Comparison of ENCODE assay signal across 8 mouse cellular contexts in genomic region chr9:106475663-106476001, GRCm38 (mm10). TPM values are rescaled to one million over a fixed set of nuclear protein-coding genes. Genes with fewer than 3 reads are reported as not detected.
DNase-seq lines count a peak whose midpoint lies in the region; ATAC-seq and TF ChIP-seq lines count a peak whose summit lies in the region.

Gene Rrp9 (plus strand): TSS chr9:106475963.

- TF ChIP-seq EP300 in ES-Bruce4 (IDR thresholded peaks at IDR 0.05; ENCODE audit: insufficient read depth, low read depth, low read length) = no peak
- TF ChIP-seq EP300 in heart, postnatal 0 days (IDR thresholded peaks at IDR 0.05; ENCODE audit: low read depth) = no peak

- H3K4me1 ChIP-seq in ES-Bruce4 (ENCODE audit: control insufficient read depth, insufficient read depth, low read length) = peaks cover 2% of the 10 kb centered on the region
- peaks cover 56% of the 10 kb centered on the region for H3K4me1 ChIP-seq in embryonic facial prominence, embryonic 15.5 days
- peaks cover 32% of the 10 kb centered on the region for H3K4me1 ChIP-seq in heart, postnatal 0 days (ENCODE audit: control insufficient read depth, insufficient read depth)
- H3K4me1 ChIP-seq in midbrain, embryonic 11.5 days (ENCODE audit: control insufficient read depth, insufficient read depth, low read length) = peaks cover 29% of the 10 kb centered on the region

- H3K9ac ChIP-seq in ES-Bruce4 (ENCODE audit: low read depth, poor library complexity, severe bottlenecking) = peak within 1 kb of the TSS; percentile 17
- 0 out of 2 replicates have a peak within 1 kb of the TSS, but pooled peaks have one; percentile 3 for H3K9ac ChIP-seq in embryonic facial prominence, embryonic 15.5 days
- H3K9ac ChIP-seq in heart, postnatal 0 days (replicated peaks; ENCODE audit: low read depth, low read length) = peak within 1 kb of the TSS; percentile 39
- peak within 1 kb of the TSS; percentile 38 for H3K9ac ChIP-seq in midbrain, embryonic 11.5 days (ENCODE audit: low read length)

- TF ChIP-seq POLR2A in ES-Bruce4 (IDR thresholded peaks at IDR 0.05; ENCODE audit: insufficient read depth, low read length) = no peak

- ATAC-seq in embryonic facial prominence, embryonic 15.5 days (ENCODE audit: insufficient number of reproducible peaks, low FRiP score, low TSS enrichment, low read depth) = no peak
- ATAC-seq in heart, postnatal 0 days (ENCODE audit: insufficient read depth, low read depth) = no peak
- ATAC-seq in midbrain, embryonic 11.5 days (ENCODE audit: low FRiP score) = no peak

- no peaks in the 10 kb centered on the region for H3K27me3 ChIP-seq in ES-Bruce4 (ENCODE audit: control insufficient read depth, insufficient read depth, low read length, poor library complexity, severe bottlenecking)
- H3K27me3 ChIP-seq in embryonic facial prominence, embryonic 15.5 days = no peaks in the 10 kb centered on the region
- no peaks in the 10 kb centered on the region for H3K27me3 ChIP-seq in heart, postnatal 0 days (ENCODE audit: control insufficient read depth, insufficient read depth, low read length)
- H3K27me3 ChIP-seq in midbrain, embryonic 11.5 days (ENCODE audit: control insufficient read depth, insufficient read depth, low read length) = no peaks in the 10 kb centered on the region

- peak; percentile 27 for DNase-seq in kidney, adult 11 months
- DNase-seq in kidney, adult 9 months = no peak
- no peak for DNase-seq in heart, postnatal 0 days (ENCODE audit: low spot score)
- no peak for DNase-seq in layer of hippocampus, postnatal 36 days
- peak; percentile 66 for DNase-seq in midbrain, embryonic 11.5 days (ENCODE audit: low spot score, missing footprints)
- DNase-seq in embryo, embryonic 9.5 days (ENCODE audit: extremely low spot score) = no peak

- TF ChIP-seq CTCF in ES-Bruce4 (IDR thresholded peaks at IDR 0.05; ENCODE audit: low read depth, low read length) = no peak
- no peak for TF ChIP-seq CTCF in heart, postnatal 0 days (IDR thresholded peaks at IDR 0.05; ENCODE audit: low read depth)

- 79% methylated on average over 10 of the region's 10 CpGs for WGBS in embryonic facial prominence, embryonic 15.5 days
- 84% methylated on average over 10 of the region's 10 CpGs for WGBS in heart, postnatal 0 days
- 82% methylated on average over 10 of the region's 10 CpGs for WGBS in midbrain, embryonic 11.5 days

- no peaks in the 10 kb centered on the region for H3K9me3 ChIP-seq in ES-Bruce4 (replicated peaks; ENCODE audit: control insufficient read depth, insufficient read depth, low read length, poor library complexity, severe bottlenecking)
- H3K9me3 ChIP-seq in embryonic facial prominence, embryonic 15.5 days (replicated peaks) = no peaks in the 10 kb centered on the region
- no peaks in the 10 kb centered on the region for H3K9me3 ChIP-seq in heart, postnatal 0 days (replicated peaks; ENCODE audit: control insufficient read depth, low read length)
- H3K9me3 ChIP-seq in midbrain, embryonic 11.5 days (ENCODE audit: control insufficient read depth, low read length) = no peaks in the 10 kb centered on the region

- H3K4me2 ChIP-seq in embryonic facial prominence, embryonic 15.5 days (replicated peaks) = peak within 1 kb of the TSS; percentile 88
- peak within 1 kb of the TSS; percentile 56 for H3K4me2 ChIP-seq in heart, postnatal 0 days (ENCODE audit: low read depth, low read length)
- H3K4me2 ChIP-seq in midbrain, embryonic 11.5 days = peak within 1 kb of the TSS; percentile 30; the same call in 1 of the 2 replicates

- peaks cover 1% of the 10 kb centered on the region; the same call in 1 of the 2 replicates for H3K36me3 ChIP-seq in ES-Bruce4 (ENCODE audit: control insufficient read depth, insufficient read depth, low read length, poor library complexity, severe bottlenecking)
- peaks cover 13% of the 10 kb centered on the region for H3K36me3 ChIP-seq in embryonic facial prominence, embryonic 15.5 days
- peaks cover 3% of the 10 kb centered on the region; the same call in 1 of the 2 replicates for H3K36me3 ChIP-seq in heart, postnatal 0 days (replicated peaks; ENCODE audit: control insufficient read depth, insufficient read depth, low read length)
- H3K36me3 ChIP-seq in midbrain, embryonic 11.5 days (ENCODE audit: control insufficient read depth, insufficient read depth, low read length) = peaks cover under 1% of the 10 kb centered on the region; the same call in 1 of the 2 replicates

- peak within 1 kb of the TSS; percentile 10; the same call in 1 of the 2 replicates for H3K27ac ChIP-seq in ES-Bruce4 (ENCODE audit: insufficient read depth, low read length)
- H3K27ac ChIP-seq in embryonic facial prominence, embryonic 15.5 days (replicated peaks) = peak within 1 kb of the TSS; percentile 88
- peak within 1 kb of the TSS; percentile 74 for H3K27ac ChIP-seq in heart, postnatal 0 days (ENCODE audit: low read depth)
- H3K27ac ChIP-seq in midbrain, embryonic 11.5 days (ENCODE audit: low read depth, low read length) = no peak within 1 kb of the TSS

- peak within 1 kb of the TSS; percentile 38 for H3K4me3 ChIP-seq in ES-Bruce4 (ENCODE audit: low read depth, low read length)
- H3K4me3 ChIP-seq in embryonic facial prominence, embryonic 15.5 days (replicated peaks) = peak within 1 kb of the TSS; percentile 81
- H3K4me3 ChIP-seq in heart, postnatal 0 days (ENCODE audit: low read depth, low read length) = peak within 1 kb of the TSS; percentile 19
- H3K4me3 ChIP-seq in midbrain, embryonic 11.5 days (ENCODE audit: low read depth, low read length) = no peak within 1 kb of the TSS

RNA-seq across cellular contexts. Expression of gene Rrp9, which starts in this region (rescaled TPM):
- 82.1 and 89.4 TPM in 2 replicates for polyA plus RNA-seq in ES-Bruce4 (2011; ENCODE audit: insufficient read depth, insufficient read length, low read depth, missing spikeins)
- polyA plus RNA-seq in embryonic facial prominence, embryonic 15.5 days (2015; fragmentation: Nextera tagmentation; extraction: Ambion mirVana) = 44.2 and 44.9 TPM in 2 replicates
- 16.5 and 54.6 TPM in 2 replicates for total RNA-seq in heart, postnatal 0 days (2014; rRNA removed; ENCODE audit: low replicate concordance)
- 17.6 and 21.0 TPM in 2 replicates for polyA plus RNA-seq in heart, postnatal 0 days (2015; fragmentation: Nextera tagmentation; extraction: Ambion mirVana)
- 10 to 100 TPM; 35.0 to 38.1 TPM for total RNA-seq in layer of hippocampus, postnatal 36 days (2021)
- 38.2 and 44.4 TPM in 2 replicates for polyA plus RNA-seq in midbrain, embryonic 11.5 days (2014; fragmentation: Nextera tagmentation; extraction: Ambion mirVana)

Comparison
In these comparisons a context has a peak if more than half of its experiments do, and no peak if none do; other contexts are left out.
1. DNase-seq: peak in kidney, adult 11 months (single experiment) and midbrain, embryonic 11.5 days (single experiment); none in kidney, adult 9 months (single experiment), heart, postnatal 0 days (single experiment), layer of hippocampus, postnatal 36 days (0 of 2) and embryo, embryonic 9.5 days (single experiment).
2. H3K4me2 ChIP-seq: peak in every context shown above with its lines; median percentile 88 in embryonic facial prominence, embryonic 15.5 days; 56 in heart, postnatal 0 days; 30 in midbrain, embryonic 11.5 days.
3. Peak in every context shown above with its lines, with median percentiles within 50 percentile points of each other: H3K9ac ChIP-seq.